Mouse (Mus musculus) adrenal gland, adult 2 months (tissue): ENCODE results near the gene Ccdc181. TPM values are rescaled to one million over a fixed set of nuclear protein-coding genes. Genes with fewer than 3 reads are reported as not detected.
A peak's percentile ranks its signal among the peaks of the same experiment; 100 is the strongest.

Experiments
- DNase-seq: peaks from one replicate; pipeline ENCODE4 v3.0.0; 2021
- polyA plus RNA-seq: library from polyadenylated mRNA; depleted of rRNA; stranded (reverse); fragments of >200 nt; gene quantifications from 2 replicates; pipeline ENCODE4 v1.2.3, GENCODE M21; 2012
- total RNA-seq, 2 experiments: library from RNA; stranded (reverse); gene quantifications; 2 replicates each; pipeline ENCODE4 v1.2.3; 2021

Ccdc181 gene
- total and polyA plus RNA-seq, 3 experiments, result 1.6 to 12.3 (median 7.7) TPM

DNA sequence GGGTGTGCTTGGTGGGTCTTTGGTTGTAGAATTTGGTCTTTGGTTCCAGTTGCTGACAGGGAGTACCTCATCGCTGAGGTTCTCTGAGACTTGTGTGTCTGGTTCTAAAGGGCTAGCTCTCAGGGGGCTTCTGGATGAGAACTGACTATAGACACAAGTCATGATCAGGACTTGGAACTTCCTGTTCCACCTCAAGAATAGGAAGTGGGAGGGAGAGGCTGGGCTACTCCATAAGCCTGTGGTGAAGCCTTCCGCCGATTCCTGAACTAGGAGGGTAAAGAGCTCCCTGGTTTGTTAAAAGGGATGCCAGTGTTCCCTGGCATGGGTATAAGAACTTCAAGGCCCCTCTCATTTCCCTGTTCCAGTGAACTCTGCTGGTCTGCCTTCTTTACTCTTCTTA lies 8.6 kb downstream of the Ccdc181 start:
- no peak for DNase-seq

DNA sequence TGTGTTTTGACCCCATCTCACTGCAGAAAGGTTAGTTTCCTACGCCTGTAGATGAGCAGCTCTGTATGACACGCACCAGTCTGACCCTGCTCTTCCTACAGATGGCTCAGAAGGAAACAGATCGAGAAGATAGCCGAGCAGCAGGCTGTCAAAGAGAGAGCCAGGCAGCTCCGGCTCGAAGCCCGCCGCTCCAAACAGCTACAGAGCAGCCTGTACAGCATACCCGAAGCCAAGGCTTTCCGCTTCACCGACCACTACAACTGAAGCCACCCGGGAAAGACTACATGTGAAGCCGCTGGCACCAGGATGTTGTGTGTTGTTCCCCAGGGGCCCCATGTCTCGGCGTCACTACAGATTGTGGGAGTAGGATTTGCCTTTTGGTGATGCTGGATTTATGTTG lies 12.0 kb downstream of the Ccdc181 start:
- DNase-seq, result no peak

DNA sequence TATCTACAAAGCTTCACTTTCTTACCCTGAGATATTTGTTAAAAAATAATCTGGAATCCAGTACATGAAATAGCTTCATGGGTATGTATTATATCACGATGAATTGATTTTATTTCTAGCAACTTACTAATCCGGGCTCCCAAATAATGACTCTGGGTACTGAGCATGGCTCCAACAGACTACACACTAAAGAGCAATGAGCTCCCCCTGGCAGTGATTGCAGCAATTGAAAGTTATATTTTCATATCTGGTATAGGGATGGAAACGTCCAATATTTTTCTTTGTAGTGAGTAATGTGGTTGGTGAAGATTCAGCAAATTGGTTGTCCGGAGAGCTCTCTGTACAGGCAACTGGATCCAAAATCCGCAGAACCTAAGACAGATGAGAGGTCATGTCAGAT lies 16.7 kb downstream of the Ccdc181 start:
- DNase-seq, result no peak

DNA sequence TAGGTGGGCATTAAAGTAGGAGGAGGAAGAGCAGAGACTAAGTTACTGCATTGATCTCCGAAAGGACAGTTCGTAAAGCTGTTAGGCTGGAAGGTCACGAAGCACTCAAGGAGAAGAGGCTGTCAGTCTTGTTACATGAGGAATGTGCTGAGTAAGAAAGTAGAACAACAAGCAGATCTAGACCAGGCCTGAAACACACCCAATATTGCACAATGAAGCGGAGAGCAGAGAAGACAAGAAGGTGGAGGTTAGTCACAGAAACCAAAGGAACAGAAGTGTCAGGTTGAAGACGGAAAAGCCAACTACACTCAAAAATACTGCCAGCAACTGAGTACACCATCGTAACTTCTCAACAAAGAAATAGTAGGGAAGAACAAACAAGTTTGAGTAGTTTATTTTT lies 18.7 kb downstream of the Ccdc181 start:
- no peak for DNase-seq

DNA sequence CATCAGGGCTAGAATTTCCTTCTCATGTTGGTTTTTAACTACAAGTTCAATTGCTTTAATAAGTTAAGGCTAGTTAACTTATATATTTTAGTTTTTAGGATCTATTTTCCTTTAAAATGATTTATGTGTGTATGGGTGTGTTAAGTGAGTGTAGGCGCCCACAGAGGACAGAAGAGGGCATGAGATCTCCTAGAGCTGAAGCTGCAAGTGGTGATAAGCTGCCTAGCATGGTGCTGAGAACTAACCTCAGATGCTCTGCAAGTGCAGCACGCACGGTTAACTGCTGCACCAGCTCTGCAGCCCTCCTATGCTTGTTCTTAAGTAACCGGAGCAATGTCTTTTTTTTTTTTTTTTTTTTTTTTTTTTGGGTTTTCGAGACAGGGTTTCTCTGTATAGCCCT lies 21.1 kb downstream of the Ccdc181 start:
- DNase-seq, result no peak

DNA sequence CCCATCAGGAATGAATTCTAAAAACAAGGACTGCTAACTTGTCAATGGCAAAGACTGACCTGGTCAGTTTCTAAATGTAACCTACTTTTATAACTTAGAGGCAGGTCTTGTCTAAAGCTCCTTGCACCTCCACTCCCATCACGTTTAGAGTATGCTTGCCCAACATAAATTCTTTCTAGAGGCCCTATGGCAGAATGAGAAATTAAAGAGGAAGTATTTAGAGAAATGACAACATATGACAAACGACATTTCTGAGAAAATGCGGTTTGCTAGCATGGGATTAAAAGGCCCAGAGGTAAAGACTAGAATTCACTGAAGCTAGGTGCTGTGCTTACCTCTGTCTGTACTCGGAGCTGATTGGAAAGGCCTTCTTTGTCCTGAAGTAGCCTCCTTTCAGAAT lies 26.6 kb downstream of the Ccdc181 start:
- no peak for DNase-seq

DNA sequence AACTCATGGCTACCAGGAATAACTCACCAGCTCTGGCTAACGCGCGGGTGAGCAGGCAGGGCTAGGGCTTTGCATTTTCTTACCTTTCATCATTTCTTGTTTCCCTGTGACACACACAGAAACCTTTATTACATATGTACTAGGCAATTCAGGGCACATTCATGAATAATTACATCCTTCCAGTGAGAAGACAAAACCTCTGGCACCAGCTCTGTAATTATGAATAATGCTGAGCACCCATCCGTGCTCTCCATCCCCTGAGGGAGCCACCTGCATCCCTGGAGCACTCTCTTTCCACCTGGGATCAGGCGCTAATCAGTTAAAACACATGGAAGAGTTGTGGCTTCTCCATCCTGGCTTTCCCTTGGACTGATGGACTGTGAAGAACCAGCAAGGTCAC lies 28.4 kb downstream of the Ccdc181 start, which contains the start of gene Nme7:
Gene Nme7, plus strand, starts transcription at position 301 of the 400 bp plus-strand sequence.
- DNase-seq, result no peak

DNA sequence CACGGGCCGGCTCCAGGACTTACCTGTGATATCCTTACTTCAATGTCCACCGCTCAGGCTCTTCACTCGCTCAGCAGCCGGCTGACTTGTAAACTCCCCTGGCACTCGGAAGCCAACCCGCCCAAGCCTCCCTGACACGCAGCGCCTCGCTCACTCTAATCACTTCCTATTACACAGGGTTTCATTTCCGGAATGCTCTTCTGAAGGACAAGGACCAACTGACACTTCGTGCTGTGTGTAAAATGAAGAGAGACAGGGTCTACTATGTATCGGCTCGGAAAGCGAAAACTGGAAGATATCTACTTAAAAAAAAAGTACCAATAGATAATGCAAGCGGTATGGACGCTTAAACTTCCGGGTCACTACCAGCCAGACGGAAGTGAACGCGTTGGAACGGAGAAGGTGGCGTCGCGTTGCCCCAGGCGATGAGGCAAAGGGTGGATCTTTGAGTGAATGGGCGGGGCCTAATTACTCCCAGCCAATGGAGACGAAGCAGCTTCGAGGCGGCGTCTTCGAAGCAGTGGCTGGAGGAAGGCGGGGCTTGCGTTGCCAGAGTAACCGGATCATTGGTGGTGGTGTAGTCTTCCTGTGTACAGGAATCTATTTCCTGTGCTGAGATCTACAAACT lies 31.9 kb downstream of the Ccdc181 start, which contains the start of gene Blzf1:
Gene Blzf1, minus strand, starts transcription at position 366 of the 628 bp plus-strand sequence.
- DNase-seq, result peak; percentile 97

DNA sequence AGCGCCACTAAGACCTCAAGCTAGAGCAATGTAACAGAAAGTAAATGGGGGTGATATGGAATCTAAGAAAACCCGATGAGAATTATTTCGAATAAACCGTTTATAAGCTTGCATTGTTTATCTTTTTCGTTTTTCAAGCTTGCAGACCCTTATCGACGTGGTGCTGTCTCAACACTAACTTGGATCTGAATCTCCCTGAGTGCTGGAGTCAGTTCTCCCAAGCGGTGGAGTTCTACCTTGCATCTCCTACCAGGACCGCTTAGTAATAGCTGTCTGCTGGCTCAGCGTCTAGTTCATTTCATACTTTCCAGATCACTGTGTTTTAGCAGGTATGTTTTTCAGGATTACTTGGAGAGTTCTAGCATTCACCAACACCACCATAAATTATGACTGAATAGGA lies 32.5 kb downstream of the Ccdc181 start:
- DNase-seq, result no peak

DNA sequence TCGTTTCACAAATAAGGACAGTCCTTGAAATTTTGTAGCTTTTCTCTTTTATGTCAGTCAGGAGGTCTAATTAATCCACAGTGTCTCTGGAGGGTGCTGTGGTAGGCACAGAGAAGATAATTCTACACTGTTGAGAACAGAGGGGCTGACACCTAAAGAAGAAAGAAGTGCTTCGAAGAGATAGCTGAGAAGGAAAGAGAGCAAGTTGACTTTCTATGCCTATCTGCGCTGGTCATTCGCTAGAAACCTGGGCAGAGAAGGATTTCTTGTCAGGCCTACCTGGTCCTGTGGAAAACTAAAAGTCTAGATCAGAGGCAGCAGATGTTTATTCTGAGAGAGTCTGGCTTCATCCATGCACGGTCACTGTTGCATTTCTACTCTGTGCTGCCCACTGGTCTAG lies 38.7 kb downstream of the Ccdc181 start:
- DNase-seq, result no peak

DNA sequence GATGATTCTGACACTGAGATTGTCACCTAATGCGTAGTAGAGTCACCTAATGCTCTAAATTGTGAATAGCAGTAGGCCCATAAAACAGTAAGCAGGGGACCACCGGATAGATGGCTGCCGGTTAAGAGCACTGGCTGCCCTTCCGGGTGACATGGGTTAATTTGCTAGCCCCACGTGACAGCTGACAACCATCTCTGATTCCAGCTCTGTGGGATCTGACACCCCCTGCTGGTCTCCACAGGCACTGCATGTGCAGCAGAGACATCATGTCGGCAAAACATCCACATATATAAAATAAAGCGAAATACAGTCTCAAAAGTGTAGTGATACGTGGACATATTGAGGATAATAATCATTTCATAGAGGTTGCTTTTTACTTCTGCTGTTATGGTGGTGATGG lies 39.9 kb downstream of the Ccdc181 start:
- no peak for DNase-seq

DNA sequence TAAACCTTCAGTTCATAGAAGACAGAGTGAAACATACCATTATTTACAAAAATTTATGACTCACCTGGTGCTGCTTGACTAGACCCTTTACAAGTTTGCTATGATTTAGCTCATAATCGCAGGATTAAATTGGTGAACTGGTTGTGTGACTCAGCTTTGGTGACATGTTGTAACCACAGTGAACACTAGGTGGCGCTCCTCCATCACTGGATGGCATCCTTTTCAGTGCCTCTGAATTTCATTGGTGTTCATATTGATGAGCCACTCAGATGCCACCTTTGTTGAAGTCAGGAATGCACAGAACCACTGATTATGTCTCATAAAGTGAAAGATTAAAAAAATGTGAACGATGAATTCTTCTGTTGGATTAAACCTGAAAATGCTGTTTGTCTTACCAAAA lies 41.3 kb downstream of the Ccdc181 start:
- peak; percentile 54 for DNase-seq

DNA sequence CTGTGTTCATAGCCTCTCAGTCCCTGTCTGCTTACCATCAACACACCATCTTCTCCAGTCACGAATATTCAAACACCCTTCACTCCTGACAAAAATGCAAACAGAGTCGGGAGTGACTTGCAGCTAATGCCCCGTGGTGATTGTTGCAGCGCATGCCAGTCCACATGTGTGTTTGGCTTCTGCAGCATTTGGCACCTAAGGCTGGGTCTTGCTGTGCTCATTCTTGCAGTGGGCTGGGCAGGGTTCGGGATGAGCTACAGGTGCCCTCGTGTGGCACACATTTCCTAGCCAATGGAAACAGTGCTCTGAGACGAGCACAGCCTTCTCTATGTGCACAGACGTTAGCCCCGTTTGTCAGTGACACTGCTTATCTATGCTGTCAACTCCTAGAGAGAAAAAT lies 41.9 kb downstream of the Ccdc181 start:
- no peak for DNase-seq

DNA sequence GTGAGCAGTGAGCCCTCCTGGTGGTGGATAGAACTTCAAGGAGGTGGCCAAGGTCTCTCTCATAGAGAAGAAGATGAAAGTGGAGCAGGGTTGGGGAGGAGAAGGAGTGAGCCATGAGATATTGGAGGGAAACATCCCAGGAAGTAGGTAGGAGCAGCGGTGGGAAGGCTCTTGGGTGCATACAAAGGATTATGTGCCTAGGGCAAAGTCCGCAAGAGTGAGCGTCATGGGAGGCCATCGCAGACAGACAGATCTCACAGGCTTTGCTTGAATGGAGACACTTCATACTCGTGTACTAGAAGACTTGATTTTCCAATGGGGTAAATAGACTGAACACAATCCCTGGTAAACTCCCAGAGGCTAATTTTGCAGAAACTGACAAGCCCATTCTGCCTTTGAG lies 43.1 kb downstream of the Ccdc181 start:
- no peak for DNase-seq

DNA sequence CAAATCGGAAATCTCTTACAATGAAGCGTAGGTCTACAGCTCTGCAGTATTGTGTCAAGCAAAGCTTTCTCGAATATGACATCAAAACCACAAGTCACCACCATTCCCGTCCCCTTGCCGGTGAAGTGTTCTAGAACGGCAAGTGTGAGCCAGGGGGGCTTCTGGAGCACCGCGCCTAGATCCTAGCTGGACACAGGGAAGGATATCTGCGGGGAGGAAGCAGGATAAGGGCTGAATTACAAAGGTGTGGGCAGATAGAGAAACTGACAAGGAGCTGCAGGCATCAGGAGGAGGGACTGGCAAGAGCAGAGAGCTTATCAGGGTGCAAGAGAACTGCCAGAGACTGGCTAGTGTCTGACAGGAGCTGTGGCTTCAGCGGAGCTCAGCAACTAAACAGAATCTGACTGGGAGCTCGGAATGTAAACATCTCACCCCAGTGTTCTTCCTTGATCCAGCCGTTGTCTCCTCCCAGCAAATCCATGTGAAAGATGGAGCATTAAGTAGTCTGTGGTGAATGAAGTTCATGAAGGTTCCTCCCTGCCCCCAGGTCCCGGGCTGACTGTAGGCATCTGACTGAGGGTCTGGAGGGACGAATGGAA lies 44.3 kb downstream of the Ccdc181 start:
- DNase-seq, result no peak

DNA sequence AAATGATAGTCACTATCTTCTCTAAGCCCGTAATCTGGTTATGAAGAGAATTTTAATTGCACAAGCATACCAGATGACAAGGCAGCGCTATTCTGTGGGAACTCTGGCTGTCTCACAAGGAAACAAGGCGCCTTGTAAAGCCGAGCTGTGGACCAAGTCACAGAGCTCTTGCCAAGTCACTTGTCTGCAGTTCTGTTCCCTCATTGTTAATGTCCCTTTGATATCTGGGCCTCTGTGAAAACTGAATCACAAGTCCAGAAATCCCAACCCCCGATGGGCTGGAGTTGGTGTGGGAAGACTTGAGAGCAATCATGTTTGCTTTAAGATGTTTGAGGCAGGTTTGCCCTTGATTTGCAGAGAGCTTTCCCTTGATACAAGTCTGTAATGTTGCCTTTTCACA lies 45.3 kb downstream of the Ccdc181 start:
- DNase-seq, result no peak

DNA sequence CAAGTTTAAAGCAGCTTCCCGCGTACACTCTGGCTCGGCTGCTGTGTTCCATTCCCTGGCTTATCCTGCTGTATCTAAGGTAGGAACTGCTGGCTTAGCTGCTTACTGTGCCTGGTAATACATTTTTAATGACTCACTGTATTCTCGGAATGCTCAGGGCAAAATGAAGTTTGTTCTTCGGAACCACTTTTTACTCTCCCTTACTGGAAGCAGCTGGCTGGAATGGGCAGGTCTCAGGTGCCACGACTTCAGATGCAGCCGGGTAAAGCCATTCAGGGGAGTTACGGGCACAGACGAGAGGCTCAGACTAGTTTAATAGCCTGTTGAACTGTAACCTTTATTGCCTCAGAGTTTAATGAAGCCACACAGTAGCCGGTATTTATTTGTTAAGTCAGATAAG lies 46.0 kb downstream of the Ccdc181 start:
- no peak for DNase-seq

DNA sequence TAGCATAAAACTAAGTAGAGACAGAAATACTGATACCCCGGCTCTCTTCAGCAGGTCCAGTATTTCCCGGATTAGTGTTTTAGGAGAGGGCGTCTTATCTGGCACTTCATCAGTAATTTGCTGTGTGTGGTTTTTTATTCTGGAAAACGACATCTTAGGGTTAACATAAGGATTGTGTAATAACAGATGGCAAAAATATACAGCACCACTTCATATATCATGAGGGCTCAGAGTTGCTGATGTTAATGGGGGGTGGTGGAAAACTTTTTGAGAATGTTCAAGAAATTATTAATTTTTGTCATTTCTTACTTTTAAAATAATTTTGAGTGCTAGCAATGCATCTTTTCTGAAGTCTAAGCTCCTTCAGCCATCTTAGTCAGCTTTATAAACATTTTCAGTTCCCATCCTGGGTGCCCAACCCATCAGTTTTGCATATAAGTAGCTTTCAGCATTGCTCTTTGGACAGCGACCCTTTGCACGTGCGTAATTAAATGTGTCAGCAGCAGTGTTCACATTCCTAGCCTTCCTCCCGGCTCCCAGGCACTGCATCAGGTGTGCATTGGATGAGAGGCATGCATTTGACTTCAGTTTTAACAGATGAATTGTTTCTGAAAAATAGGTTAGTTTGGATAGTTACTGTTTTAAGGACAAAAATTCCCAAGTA lies 47.7 kb downstream of the Ccdc181 start:
- no peak for DNase-seq

DNA sequence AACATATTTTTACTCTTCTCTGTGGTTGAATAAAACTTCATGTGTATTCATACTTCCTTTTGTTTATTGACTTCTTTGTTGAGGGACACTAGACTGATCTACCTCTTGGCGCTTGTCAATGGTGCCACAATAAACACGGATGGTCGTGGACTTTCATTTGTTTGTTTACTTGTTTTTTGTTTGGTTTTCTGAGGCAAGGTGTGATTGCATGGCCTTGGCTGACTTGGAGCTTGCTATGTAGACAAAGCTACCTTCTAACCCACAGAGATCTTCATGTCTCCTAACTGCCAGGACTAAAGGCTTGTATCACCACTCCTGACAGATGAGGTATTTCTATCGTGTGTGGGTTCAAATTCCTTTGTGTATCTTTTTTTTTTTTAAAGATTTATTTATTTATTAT lies 48.8 kb downstream of the Ccdc181 start:
- no peak for DNase-seq

DNA sequence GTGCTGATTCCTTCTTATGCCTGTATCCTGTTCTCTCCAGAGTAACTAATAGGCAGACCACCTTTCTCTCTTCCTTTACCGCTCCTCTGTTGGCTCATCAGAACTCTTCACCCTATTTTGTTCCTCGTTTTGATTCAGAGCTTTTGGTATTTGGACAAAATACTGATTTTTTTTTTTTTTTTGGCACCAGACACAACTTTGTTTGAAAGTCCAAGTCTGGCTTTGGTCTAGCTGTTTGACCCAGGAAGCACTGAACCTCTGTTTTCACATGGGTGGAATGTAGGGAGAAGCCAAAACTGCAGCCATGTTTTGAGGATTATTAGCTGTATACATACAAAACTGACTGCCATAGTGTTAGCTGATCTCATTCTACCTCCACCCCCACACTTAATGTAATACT lies 49.5 kb downstream of the Ccdc181 start:
- DNase-seq, result no peak

DNA sequence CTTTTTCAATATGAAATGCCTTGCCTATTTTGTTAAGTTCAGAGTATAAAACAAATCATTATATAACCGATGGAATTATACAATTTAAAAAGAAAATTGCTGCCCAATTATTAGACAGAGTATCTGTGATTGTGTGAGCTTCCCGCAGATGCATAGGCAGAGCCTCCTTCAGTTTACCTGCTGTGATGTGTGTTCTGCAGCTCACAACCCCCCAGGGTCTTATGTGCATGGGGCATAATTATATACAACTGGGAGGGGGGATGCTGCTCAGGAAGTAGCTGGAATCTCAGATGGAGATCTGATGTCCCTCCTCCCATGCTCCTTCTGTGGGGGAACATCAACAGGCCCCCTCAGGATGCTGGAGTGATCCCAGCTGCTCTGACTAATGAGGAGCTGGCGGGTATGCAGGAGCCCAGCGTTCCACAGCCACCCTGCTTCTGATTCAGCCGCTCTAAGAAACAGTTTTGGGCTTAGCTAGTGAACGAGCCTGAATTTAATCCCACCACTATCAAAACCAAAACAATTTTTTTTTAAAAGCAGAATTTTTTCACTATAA lies 51.3 kb downstream of the Ccdc181 start:
- DNase-seq, result no peak

DNA sequence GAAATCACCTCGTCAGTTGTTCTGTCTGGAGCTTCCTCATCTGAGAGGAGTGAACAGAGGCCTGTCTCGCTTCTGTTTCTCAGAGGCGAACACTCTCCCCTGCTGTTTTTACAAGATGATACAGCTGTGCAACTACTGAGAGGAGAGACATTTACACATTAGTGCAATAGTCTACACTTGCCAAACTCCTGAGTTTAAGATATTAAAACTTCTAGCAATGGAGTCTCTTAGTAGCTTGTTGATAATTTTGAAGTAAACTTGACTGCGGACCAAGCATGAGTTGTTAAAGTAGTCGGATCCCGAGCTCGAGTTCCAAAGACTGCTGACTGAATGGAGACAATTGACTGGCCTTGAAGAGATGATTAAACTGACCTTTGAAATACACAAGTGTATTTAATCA lies 52.4 kb downstream of the Ccdc181 start:
- no peak for DNase-seq

DNA sequence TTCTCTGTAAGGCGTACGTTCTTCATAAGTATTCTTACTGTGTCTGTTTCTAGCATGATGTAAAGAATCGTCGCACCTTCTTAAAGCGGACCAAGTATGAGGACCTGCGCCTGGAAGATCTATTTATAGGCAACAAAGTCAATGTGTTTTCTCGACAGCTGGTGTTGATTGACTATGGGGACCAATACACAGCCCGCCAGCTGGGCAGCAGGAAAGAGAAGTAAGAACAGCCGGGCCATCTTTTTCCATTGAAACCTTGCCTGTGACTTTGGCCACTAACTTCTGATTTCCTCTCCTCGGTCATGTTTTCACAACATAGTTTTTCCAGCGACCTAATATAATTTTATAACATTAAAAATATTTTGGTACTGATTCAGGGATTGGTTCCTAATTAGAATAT lies 57.2 kb downstream of the Ccdc181 start:
- no peak for DNase-seq
